In the genomic region with DNA sequence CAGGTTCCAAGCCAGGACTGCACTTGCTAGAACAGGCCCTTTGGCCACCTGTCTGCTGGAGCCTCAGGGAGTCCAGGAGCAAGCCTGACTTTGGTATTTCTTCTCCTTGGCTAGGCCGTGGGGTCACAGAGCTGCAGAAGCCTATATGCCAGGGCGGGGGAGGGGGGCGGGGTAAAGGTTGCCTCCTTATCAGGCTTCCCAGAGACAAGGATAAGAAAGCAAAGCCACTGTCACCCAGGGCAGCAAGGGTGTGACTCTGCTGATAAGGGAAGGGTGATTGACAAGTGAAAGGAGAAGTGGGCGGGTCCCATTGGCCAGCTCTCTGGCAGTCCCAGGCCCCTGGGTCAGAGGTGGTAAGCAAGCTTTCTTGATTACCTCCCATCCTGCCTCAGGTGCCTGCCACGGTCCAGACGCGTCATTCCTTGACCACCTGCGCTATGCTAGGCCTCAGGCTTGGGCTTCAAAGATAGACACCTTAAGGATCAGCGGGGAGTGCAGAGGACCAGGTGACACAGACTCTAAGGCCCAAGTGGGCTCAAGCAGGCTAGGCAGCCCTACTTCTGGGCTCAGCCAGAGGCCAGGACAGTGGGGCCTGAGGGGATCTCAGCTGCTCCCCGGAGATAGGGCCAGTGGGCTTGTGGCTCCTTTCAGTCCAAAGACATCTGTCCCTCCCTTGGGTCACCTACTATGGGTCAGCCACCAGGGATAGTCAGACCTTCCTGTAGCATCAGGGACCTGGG, we compare ENCODE assay signal across 9 mouse cellular contexts.
A peak's percentile ranks its signal among the peaks of the same experiment; 100 is the strongest.
DNase-seq lines count a peak whose midpoint lies in the region; ATAC-seq and TF ChIP-seq lines count a peak whose summit lies in the region.
"Had no signal": no experiment of that assay in that cellular context is flagged by ENCODE, and none has a peak within 500 bp of the region (broad histone marks: within the 10 kb centered on the region; RNA-seq: fewer than 3 reads in every experiment).

No protein-coding gene starts in this region.

- H3K36me3 ChIP-seq in liver, embryonic 13.5 days: no peaks in the 10 kb centered on the region
- H3K36me3 ChIP-seq in neural tube, embryonic 15.5 days: no peaks in the 10 kb centered on the region
- H3K36me3 ChIP-seq: hindbrain, embryonic 15.5 days had no signal

- no peaks in the 10 kb centered on the region for H3K27me3 ChIP-seq in liver, embryonic 13.5 days
- H3K27me3 ChIP-seq in neural tube, embryonic 15.5 days (replicated peaks): no peaks in the 10 kb centered on the region
- H3K27me3 ChIP-seq: hindbrain, embryonic 15.5 days had no signal

- H3K27ac ChIP-seq in gastrocnemius, adult 2 months: peak overlapping the region; percentile 8
- H3K27ac ChIP-seq in liver, embryonic 13.5 days: peak overlapping the region; percentile 92
- 0 out of 2 replicates have a peak overlapping the region, but pooled peaks have one; percentile 60 for H3K27ac ChIP-seq in neural tube, embryonic 15.5 days (replicated peaks)

- peak overlapping the region; percentile 76 for H3K9ac ChIP-seq in liver, embryonic 13.5 days
- no peak overlapping the region for H3K9ac ChIP-seq in neural tube, embryonic 15.5 days (replicated peaks)
- H3K9ac ChIP-seq: hindbrain, embryonic 15.5 days had no signal

- H3K9me3 ChIP-seq in liver, embryonic 13.5 days (replicated peaks): no peaks in the 10 kb centered on the region
- no peaks in the 10 kb centered on the region for H3K9me3 ChIP-seq in neural tube, embryonic 15.5 days (replicated peaks)
- H3K9me3 ChIP-seq: hindbrain, embryonic 15.5 days had no signal

- peak; percentile 69 for ATAC-seq in common myeloid progenitor, adult 5-6 weeks (replicated peaks; ENCODE audit: low read depth, poor library complexity, severe bottlenecking)
- ATAC-seq in liver, embryonic 13.5 days (ENCODE audit: low read depth): peak; percentile 94
- no peak for ATAC-seq in neural tube, embryonic 15.5 days (ENCODE audit: low FRiP score)

- TF ChIP-seq CTCF in gastrocnemius, adult 2 months (IDR thresholded peaks at IDR 0.05): no peak

- peak overlapping the region; percentile 68 for H3K4me2 ChIP-seq in liver, embryonic 13.5 days
- no peak overlapping the region for H3K4me2 ChIP-seq in neural tube, embryonic 15.5 days
- H3K4me2 ChIP-seq: hindbrain, embryonic 15.5 days had no signal

- intact Hi-C loops in gastrocnemius, adult 2 months (cut with DNase I): no loop called here

- H3K4me1 ChIP-seq in liver, embryonic 13.5 days (replicated peaks): peaks cover 100% of the 10 kb centered on the region
- peaks cover 50% of the 10 kb centered on the region for H3K4me1 ChIP-seq in neural tube, embryonic 15.5 days

- DNase-seq in gastrocnemius, adult 2 months: no peak
- no peak for DNase-seq in gastrocnemius, postnatal 25 days
- peak; percentile 93 for DNase-seq in liver, embryonic 13.5 days
- no peak for DNase-seq in adrenal gland, postnatal 36 days
- DNase-seq in ovary, adult 18-20 months (ENCODE audit: low spot score): no peak
- no peak for DNase-seq in urinary bladder, postnatal 14 days (ENCODE audit: low spot score)

- WGBS in liver, embryonic 13.5 days (ENCODE audit: insufficient replicate concordance): 9% methylated on average over 9 of the region's 10 CpGs
- WGBS in neural tube, embryonic 15.5 days: 88% methylated on average over 10 of the region's 10 CpGs

- no peak overlapping the region for H3K4me3 ChIP-seq in gastrocnemius, adult 2 months
- H3K4me3 ChIP-seq in liver, embryonic 13.5 days (replicated peaks): peak overlapping the region; percentile 38
- no peak overlapping the region for H3K4me3 ChIP-seq in neural tube, embryonic 15.5 days (replicated peaks)
- H3K4me3 ChIP-seq: hindbrain, embryonic 15.5 days had no signal

Comparison
In these comparisons a context has a peak if more than half of its experiments do, and no peak if none do; other contexts are left out.
1. H3K27ac ChIP-seq: peak in every context shown above with its lines; median percentile 92 in liver, embryonic 13.5 days; 60 in neural tube, embryonic 15.5 days; 8 in gastrocnemius, adult 2 months.